Mouse (Mus musculus) lung, embryonic 14.5 days (tissue): ENCODE results near the gene Mief2. TPM values are rescaled to one million over a fixed set of nuclear protein-coding genes. Genes with fewer than 3 reads are reported as not detected.
A peak's percentile ranks its signal among the peaks of the same experiment; 100 is the strongest.

Experiments used
- ATAC-seq: fragments of 200-750 bp; cut with Nextera tagmentation; 2 replicates; pipeline ENCODE4 v1.8.0; 2017; ENCODE audit warnings: mild to moderate bottlenecking, moderate TSS enrichment, moderate library complexity; ENCODE audit not compliant: insufficient read depth
- DNase-seq: peaks from one replicate; pipeline ENCODE4 v3.0.0-alpha.2; 2015
- H3K27ac ChIP-seq: fragments of 300-500 bp; sonication (generic); 2 replicates; pipeline ENCODE4 v1.5.1; 2014; ENCODE audit warnings: low read depth, mild to moderate bottlenecking, moderate library complexity
- H3K27me3 ChIP-seq: fragments of 300-500 bp; sonication (generic); 2 replicates; pipeline ENCODE4 v1.6.1; 2014; ENCODE audit warnings: low read length, control low read depth; ENCODE audit not compliant: insufficient read depth
- H3K36me3 ChIP-seq: fragments of 300-500 bp; sonication (generic); 2 replicates; pipeline ENCODE4 v1.6.1; 2014; ENCODE audit warnings: control low read depth; ENCODE audit not compliant: insufficient read depth
- H3K4me1 ChIP-seq: fragments of 300-500 bp; sonication (generic); 2 replicates; pipeline ENCODE4 v1.6.1; 2014; ENCODE audit warnings: antibody characterized with exemption, control low read depth; ENCODE audit not compliant: insufficient read depth
- H3K4me2 ChIP-seq: fragments of 300-500 bp; sonication (generic); 2 replicates; pipeline ENCODE4 v1.6.1; 2014; ENCODE audit warnings: mild to moderate bottlenecking
- H3K4me3 ChIP-seq: fragments of 300-500 bp; sonication (generic); 2 replicates; pipeline ENCODE4 v1.5.1; 2014; ENCODE audit warnings: low read depth, low read length
- H3K9ac ChIP-seq: fragments of 300-500 bp; sonication (generic); 2 replicates; pipeline ENCODE4 v1.6.1; 2014
- H3K9me3 ChIP-seq: fragments of 300-500 bp; sonication (generic); 2 replicates; pipeline ENCODE4 v1.6.1; 2016; ENCODE audit warnings: low read depth, low read length, control low read depth
- CTCF ChIP-seq: IDR thresholded peaks from 2 replicates; pipeline ENCODE4 v1.5.1; 2016; ENCODE audit warnings: antibody characterized with exemption, low read depth
- WGBS: fragments of 180-500 bp; shearing (Covaris S2); extraction: QIAGEN DNeasy Blood & Tissue Kit; methylation state at CpG from one replicate; pipeline ENCODE4 v1.1.7; 2014; 5-methylcytosine and 5-hydroxymethylcytosine counted together
- microRNA-seq: library from miRNA; unstranded; fragments of <30 nt; microRNA quantifications from one replicate; pipeline ENCODE4, GENCODE M21; 2016; ENCODE audit warnings: borderline number of aligned reads
- polyA plus RNA-seq: library from polyadenylated mRNA; unstranded; fragments of >200 nt; fragmentation: Nextera tagmentation; extraction: Ambion mirVana; gene quantifications from 2 replicates; pipeline ENCODE4 v1.2.1, GENCODE M21; 2014

The Mief2 gene
- polyA plus RNA-seq, 1 experiment from 2014 or later = 15.3 TPM

GRCm38 (mm10) chr11:60777801-60778370 is 49.7 kb downstream of the Mief2 start:
- ATAC-seq = no peak
- no peak for TF ChIP-seq CTCF
- Histone ChIP-seq H3K27me3 (no peaks in the 10 kb centered on the region), H3K4me3 (peak overlapping the region; percentile 89), H3K4me2 (peak overlapping the region; percentile 87), H3K9me3 (no peaks in the 10 kb centered on the region), H3K36me3 (peaks cover 33% of the 10 kb centered on the region), H3K9ac (peak overlapping the region; percentile 85), H3K4me1 (peaks cover 46% of the 10 kb centered on the region), H3K27ac (peak overlapping the region; percentile 91; the same call in 1 of the 2 replicates)
- DNase-seq = no peak
- 24% methylated on average over 16 of the region's 16 CpGs for WGBS

GRCm38 (mm10) chr11:60779673-60780189 is 51.5 kb downstream of the Mief2 start:
- TF ChIP-seq CTCF = no peak
- 88% methylated on average over 10 of the region's 10 CpGs for WGBS
- peak overlapping the region; percentile 19 for H3K4me3 ChIP-seq
- H3K36me3 ChIP-seq = peaks cover 48% of the 10 kb centered on the region
- H3K4me1 ChIP-seq = peaks cover 43% of the 10 kb centered on the region
- DNase-seq (no peak), ATAC-seq (no peak)
- H3K9ac ChIP-seq = peak overlapping the region; percentile 24; the same call in 1 of the 2 replicates
- no peaks in the 10 kb centered on the region for H3K9me3 ChIP-seq
- no peaks in the 10 kb centered on the region for H3K27me3 ChIP-seq
- no peak overlapping the region for H3K27ac ChIP-seq
- peak overlapping the region; percentile 87 for H3K4me2 ChIP-seq

Small RNAs within 50 kb of the gene (microRNA-seq; reads per million reads assigned to microRNA genes)
- gene Mir5100 = 0.95 reads per million

Other genes with a start within 250 kb of the Mief2 start
- gene Alkbh5, start 192.0 kb upstream of the Mief2 start, polyA plus RNA-seq = 32.3 and 33.5 TPM in 2 replicates
- gene Llgl1, start 28.7 kb upstream of the Mief2 start, polyA plus RNA-seq = 64.6 and 69.6 TPM in 2 replicates
- gene Flii, start 1.1 kb upstream of the Mief2 start, polyA plus RNA-seq = 86.2 and 88.6 TPM in 2 replicates
- 20.2 and 22.2 TPM in 2 replicates for gene Top3a, start 49.0 kb downstream of the Mief2 start, polyA plus RNA-seq
- gene Smcr8, start 49.1 kb downstream of the Mief2 start, polyA plus RNA-seq = 6.6 and 8.3 TPM in 2 replicates
- 62.0 and 63.6 TPM in 2 replicates for gene Shmt1, start 83.3 kb downstream of the Mief2 start, polyA plus RNA-seq
- gene Dhrs7b, start 102.2 kb downstream of the Mief2 start, polyA plus RNA-seq = 34.4 and 36.3 TPM in 2 replicates
- 66.4 and 73.4 TPM in 2 replicates for gene Tmem11, start 150.9 kb downstream of the Mief2 start, polyA plus RNA-seq
- gene Natd1, start 186.4 kb downstream of the Mief2 start, polyA plus RNA-seq = 19.1 and 24.5 TPM in 2 replicates
- gene Map2k3, start 203.6 kb downstream of the Mief2 start, polyA plus RNA-seq = 100.0 and 102 TPM in 2 replicates